Mouse (Mus musculus): ENCODE results near the gene Hmga1. TPM values are rescaled to one million over a fixed set of nuclear protein-coding genes. Genes with fewer than 3 reads are reported as not detected.
A peak's percentile ranks its signal among the peaks of the same experiment; 100 is the strongest.

The Hmga1 gene
- polyA plus RNA-seq, 1 experiment: not detected

- no peak within 1 kb of the TSS for H3K27ac ChIP-seq (ENCODE audit: insufficient read depth, low read depth, low read length)
- H3K4me1 ChIP-seq (ENCODE audit: control insufficient read depth, insufficient read depth, low read length): peaks cover 21% of the 10 kb centered on the region
- 79% methylated on average over 5 of the region's 5 CpGs for WGBS
- TF ChIP-seq CTCF (IDR thresholded peaks at IDR 0.05; ENCODE audit: insufficient read depth, low read depth, low read length): no peak
- no peak within 1 kb of the TSS for H3K4me3 ChIP-seq (ENCODE audit: insufficient read depth, low read depth, low read length)
These were observed 35.0 kb upstream of the Hmga1 start, which contains the start of gene Grm4 for GRCm38 (mm10) chr17:27521303-27521702. Gene Grm4, minus strand, starts transcription at chr17:27521403.

- WGBS: 78% methylated on average over 7 of the region's 7 CpGs
- Histone ChIP-seq H3K27ac (ENCODE audit: insufficient read depth, low read depth, low read length) (no peak overlapping the region), H3K4me3 (ENCODE audit: insufficient read depth, low read depth, low read length) (no peak overlapping the region), H3K4me1 (ENCODE audit: control insufficient read depth, insufficient read depth, low read length) (peaks cover 13% of the 10 kb centered on the region)
- no peak for TF ChIP-seq POLR2A (IDR thresholded peaks at IDR 0.05; ENCODE audit: insufficient read depth, low read depth, low read length)
- no peak for TF ChIP-seq CTCF (IDR thresholded peaks at IDR 0.05; ENCODE audit: insufficient read depth, low read depth, low read length)
These were observed 33.2 kb upstream of the Hmga1 start for GRCm38 (mm10) chr17:27523121-27523520.

- TF ChIP-seq CTCF (IDR thresholded peaks at IDR 0.05; ENCODE audit: insufficient read depth, low read depth, low read length) (no peak), POLR2A (IDR thresholded peaks at IDR 0.05; ENCODE audit: insufficient read depth, low read depth, low read length) (no peak)
- Histone ChIP-seq H3K4me3 (ENCODE audit: insufficient read depth, low read depth, low read length) (no peak overlapping the region), H3K27ac (ENCODE audit: insufficient read depth, low read depth, low read length) (no peak overlapping the region), H3K4me1 (ENCODE audit: control insufficient read depth, insufficient read depth, low read length) (no peaks in the 10 kb centered on the region)
- 81% methylated on average over 6 of the region's 6 CpGs for WGBS
These were observed 29.1 kb upstream of the Hmga1 start for GRCm38 (mm10) chr17:27527188-27527587.

GRCm38 (mm10) chr17:27528030-27528429, 28.3 kb upstream of the Hmga1 start:
- TF ChIP-seq CTCF (IDR thresholded peaks at IDR 0.05; ENCODE audit: insufficient read depth, low read depth, low read length) (no peak), POLR2A (IDR thresholded peaks at IDR 0.05; ENCODE audit: insufficient read depth, low read depth, low read length) (no peak)

GRCm38 (mm10) chr17:27528767-27529166, 27.5 kb upstream of the Hmga1 start:
- Histone ChIP-seq H3K4me1 (ENCODE audit: control insufficient read depth, insufficient read depth, low read length) (no peaks in the 10 kb centered on the region), H3K27ac (ENCODE audit: insufficient read depth, low read depth, low read length) (no peak overlapping the region), H3K4me3 (ENCODE audit: insufficient read depth, low read depth, low read length) (no peak overlapping the region)
- WGBS: 90% methylated on average over 5 of the region's 5 CpGs
- TF ChIP-seq POLR2A (IDR thresholded peaks at IDR 0.05; ENCODE audit: insufficient read depth, low read depth, low read length) (no peak), CTCF (IDR thresholded peaks at IDR 0.05; ENCODE audit: insufficient read depth, low read depth, low read length) (no peak)

More at GRCm38 (mm10) chr17:27528030-27528429, 28.3 kb upstream of the Hmga1 start:
- H3K4me1 ChIP-seq (ENCODE audit: control insufficient read depth, insufficient read depth, low read length): no peaks in the 10 kb centered on the region
- WGBS: 61% methylated on average over 8 of the region's 8 CpGs
- H3K4me3 ChIP-seq (ENCODE audit: insufficient read depth, low read depth, low read length): no peak overlapping the region
- H3K27ac ChIP-seq (ENCODE audit: insufficient read depth, low read depth, low read length): no peak overlapping the region

- no peak for TF ChIP-seq CTCF (IDR thresholded peaks at IDR 0.05; ENCODE audit: insufficient read depth, low read depth, low read length)
- H3K4me1 ChIP-seq (ENCODE audit: control insufficient read depth, insufficient read depth, low read length): peaks cover 2% of the 10 kb centered on the region; the same call in 1 of the 2 replicates
- WGBS: 90% methylated on average over 8 of the region's 8 CpGs
- H3K27ac ChIP-seq (ENCODE audit: insufficient read depth, low read depth, low read length): no peak overlapping the region
- H3K4me3 ChIP-seq (ENCODE audit: insufficient read depth, low read depth, low read length): no peak overlapping the region
These were observed 24.2 kb upstream of the Hmga1 start for GRCm38 (mm10) chr17:27532095-27532494.

- TF ChIP-seq POLR2A (IDR thresholded peaks at IDR 0.05; ENCODE audit: insufficient read depth, low read depth, low read length) (no peak), CTCF (IDR thresholded peaks at IDR 0.05; ENCODE audit: insufficient read depth, low read depth, low read length) (no peak)
- 77% methylated on average over 3 of the region's 3 CpGs for WGBS
- H3K4me3 ChIP-seq (ENCODE audit: insufficient read depth, low read depth, low read length): no peak overlapping the region
- H3K27ac ChIP-seq (ENCODE audit: insufficient read depth, low read depth, low read length): no peak overlapping the region
- peaks cover 2% of the 10 kb centered on the region; the same call in 1 of the 2 replicates for H3K4me1 ChIP-seq (ENCODE audit: control insufficient read depth, insufficient read depth, low read length)
These were observed 22.9 kb upstream of the Hmga1 start for GRCm38 (mm10) chr17:27533354-27533753.

- H3K4me3 ChIP-seq (ENCODE audit: insufficient read depth, low read depth, low read length): no peak overlapping the region
- peaks cover 2% of the 10 kb centered on the region; the same call in 1 of the 2 replicates for H3K4me1 ChIP-seq (ENCODE audit: control insufficient read depth, insufficient read depth, low read length)
- H3K27ac ChIP-seq (ENCODE audit: insufficient read depth, low read depth, low read length): no peak overlapping the region
- 3% methylated on average over 10 of the region's 10 CpGs for WGBS
- TF ChIP-seq CTCF (IDR thresholded peaks at IDR 0.05; ENCODE audit: insufficient read depth, low read depth, low read length): peak; percentile 99
- no peak for TF ChIP-seq POLR2A (IDR thresholded peaks at IDR 0.05; ENCODE audit: insufficient read depth, low read depth, low read length)
These were observed 21.6 kb upstream of the Hmga1 start for GRCm38 (mm10) chr17:27534718-27535117.

GRCm38 (mm10) chr17:27541261-27541660, 15.0 kb upstream of the Hmga1 start:
- WGBS: 84% methylated on average over 2 of the region's 2 CpGs
- no peak for TF ChIP-seq CTCF (IDR thresholded peaks at IDR 0.05; ENCODE audit: insufficient read depth, low read depth, low read length)
- TF ChIP-seq POLR2A (IDR thresholded peaks at IDR 0.05; ENCODE audit: insufficient read depth, low read depth, low read length): no peak
- Histone ChIP-seq H3K4me1 (ENCODE audit: control insufficient read depth, insufficient read depth, low read length) (peaks cover 3% of the 10 kb centered on the region; the same call in 1 of the 2 replicates), H3K4me3 (ENCODE audit: insufficient read depth, low read depth, low read length) (no peak overlapping the region), H3K27ac (ENCODE audit: insufficient read depth, low read depth, low read length) (no peak overlapping the region)

- Histone ChIP-seq H3K4me1 (ENCODE audit: control insufficient read depth, insufficient read depth, low read length) (0 out of 2 replicates have a peak, but pooled peaks cover 3% of the 10 kb centered on the region), H3K4me3 (ENCODE audit: insufficient read depth, low read depth, low read length) (no peak overlapping the region), H3K27ac (ENCODE audit: insufficient read depth, low read depth, low read length) (no peak overlapping the region)
- TF ChIP-seq CTCF (IDR thresholded peaks at IDR 0.05; ENCODE audit: insufficient read depth, low read depth, low read length): no peak
- no peak for TF ChIP-seq POLR2A (IDR thresholded peaks at IDR 0.05; ENCODE audit: insufficient read depth, low read depth, low read length)
- 88% methylated on average over 3 of the region's 3 CpGs for WGBS
These were observed 14.3 kb upstream of the Hmga1 start for GRCm38 (mm10) chr17:27541984-27542383.

Measured in olfactory bulb, adult 2 months (tissue).